Mouse (Mus musculus) kidney, embryonic 16.5 days (tissue): ENCODE measurements around the gene Hmga1. TPM values are rescaled to one million over a fixed set of nuclear protein-coding genes. Genes with fewer than 3 reads are reported as not detected.

Experiments
- polyA plus RNA-seq: library from polyadenylated mRNA; unstranded; fragments of >200 nt; fragmentation: Nextera tagmentation; extraction: Ambion mirVana; gene quantifications from 2 replicates; pipeline ENCODE4 v1.2.1, GENCODE M21; 2015

Gene Hmga1
- polyA plus RNA-seq, 1 experiment from 2014 or later, result 257 TPM

Other genes starting within 250 kb of the Hmga1 start
- 0.91 and 1.2 TPM in 2 replicates for gene Grm4, start 35.1 kb upstream of the Hmga1 start, polyA plus RNA-seq
- 20.2 and 23.4 TPM in 2 replicates for gene AI413582, start 9.3 kb downstream of the Hmga1 start, polyA plus RNA-seq
- 81.8 and 84.1 TPM in 2 replicates for gene Nudt3, start 67.0 kb downstream of the Hmga1 start, polyA plus RNA-seq
- gene RPS10-NUDT3, start 78.7 kb downstream of the Hmga1 start, polyA plus RNA-seq, result not detected in 2 replicates
- 825 and 828 TPM in 2 replicates for gene Rps10, start 80.2 kb downstream of the Hmga1 start, polyA plus RNA-seq
- 1.4 and 1.7 TPM in 2 replicates for gene Pacsin1, start 99.0 kb downstream of the Hmga1 start, polyA plus RNA-seq
- gene Spdef, start 172.5 kb downstream of the Hmga1 start, polyA plus RNA-seq, result 0.18 and 0.31 TPM in 2 replicates